Mouse (Mus musculus) spleen, postnatal 36 days (tissue): ENCODE results near the gene Rbck1.
"Not testable (repeated sequence)": the region's sequence is repeated elsewhere in the genome, so short reads cannot be mapped to it uniquely, and the experiment has no call there.

ENCODE experiments used
- DNase-seq, 2 experiments: peaks; one replicate each; pipeline ENCODE4 v3.0.0; 2022; ENCODE audit warnings: low spot score in 2 of 2, mixed read lengths in 1 of 2

Rbck1 gene

GRCm38 (mm10) chr2:152303781-152304180, 28.7 kb downstream of the Rbck1 start:
- DNase-seq = no peak

DNA sequence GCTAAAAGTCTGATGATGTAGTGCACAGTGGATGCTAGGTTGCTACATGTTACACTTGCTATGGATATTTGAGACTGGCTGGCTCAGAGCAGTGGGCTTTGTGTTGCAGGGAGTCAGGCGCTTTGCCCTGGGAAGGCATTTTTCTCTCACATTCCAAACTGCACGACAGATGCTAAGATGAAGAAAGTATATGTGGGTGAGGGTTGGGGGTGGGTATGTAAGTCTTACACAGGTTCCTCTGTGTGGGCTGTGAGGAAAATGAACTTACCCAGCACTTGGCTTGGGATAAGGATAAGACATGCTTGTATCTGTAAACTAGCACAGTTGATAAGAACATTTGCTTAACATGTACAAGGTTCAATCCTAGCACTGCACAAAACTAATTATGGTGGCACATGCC, 29.6 kb downstream of the Rbck1 start:
- no peak for DNase-seq

GRCm38 (mm10) chr2:152294541-152294940, 37.9 kb downstream of the Rbck1 start:
- DNase-seq = no peak

DNA sequence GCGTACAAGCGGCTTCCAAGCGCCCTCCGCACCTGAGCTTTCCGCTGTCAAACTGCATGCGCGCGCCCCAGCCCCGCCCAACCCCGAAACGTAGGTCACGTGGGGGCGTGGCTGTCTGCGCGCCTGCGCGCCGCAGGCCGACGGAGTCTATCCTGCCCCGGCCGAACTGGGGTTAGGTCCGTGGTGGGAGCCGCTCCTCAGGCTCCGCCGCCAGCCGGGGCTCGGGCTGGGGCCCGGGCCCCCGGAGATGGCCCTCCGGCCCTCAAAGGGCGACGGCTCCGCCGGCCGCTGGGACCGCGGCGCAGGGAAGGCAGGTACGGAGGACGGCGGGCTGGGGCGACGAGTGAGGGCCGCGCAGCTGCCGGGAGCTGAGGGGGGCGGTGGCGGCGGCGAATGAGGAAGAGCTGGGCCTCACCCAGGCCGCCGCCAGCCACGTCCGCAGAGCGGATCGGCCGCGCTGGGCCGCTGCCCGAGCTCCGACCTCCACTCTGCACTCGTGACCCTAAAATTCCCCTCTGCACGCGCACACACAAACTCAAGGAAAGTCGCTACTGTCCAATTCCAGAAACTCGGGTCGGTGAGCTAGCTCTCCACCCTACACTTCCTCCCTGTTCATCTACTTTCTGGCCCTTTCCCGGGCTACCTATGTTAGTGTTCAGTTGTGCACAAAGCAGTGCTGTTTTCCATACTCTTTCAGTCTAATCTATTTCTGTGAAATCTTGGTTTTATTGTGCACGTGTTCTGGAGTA, 38.6 kb downstream of the Rbck1 start, which contains the start of gene Tbc1d20:
Tbc1d20 (plus strand) TSS at position 102 of the 749 bp plus-strand sequence.
- DNase-seq = peak; percentile 90 to 92

DNA sequence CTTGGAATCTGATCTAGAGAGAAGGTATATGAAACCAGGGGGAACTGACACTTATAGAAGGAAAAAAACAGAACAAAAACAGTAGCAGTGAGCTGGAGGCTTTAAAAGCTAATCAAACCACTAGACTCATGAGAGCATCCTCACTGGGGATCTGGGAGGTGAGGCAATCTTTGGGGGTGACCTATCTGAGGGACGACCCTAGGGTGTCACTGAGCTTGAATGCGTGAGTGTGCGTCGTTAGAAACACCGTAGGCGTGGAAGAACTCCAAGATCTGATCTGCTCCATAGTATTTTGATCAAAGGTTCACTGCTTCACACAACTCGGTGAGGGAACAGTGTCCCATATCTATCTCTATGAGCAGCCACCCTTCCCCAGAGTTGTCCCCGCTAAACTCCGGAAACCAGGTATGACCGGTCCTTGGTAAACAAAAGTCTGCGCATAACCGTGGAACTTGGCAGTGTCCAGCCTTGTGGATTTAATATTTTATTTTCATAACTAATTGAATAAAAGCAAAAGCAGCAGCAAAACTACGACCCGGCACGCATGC, 39.2 kb downstream of the Rbck1 start:
- no peak for DNase-seq

DNA sequence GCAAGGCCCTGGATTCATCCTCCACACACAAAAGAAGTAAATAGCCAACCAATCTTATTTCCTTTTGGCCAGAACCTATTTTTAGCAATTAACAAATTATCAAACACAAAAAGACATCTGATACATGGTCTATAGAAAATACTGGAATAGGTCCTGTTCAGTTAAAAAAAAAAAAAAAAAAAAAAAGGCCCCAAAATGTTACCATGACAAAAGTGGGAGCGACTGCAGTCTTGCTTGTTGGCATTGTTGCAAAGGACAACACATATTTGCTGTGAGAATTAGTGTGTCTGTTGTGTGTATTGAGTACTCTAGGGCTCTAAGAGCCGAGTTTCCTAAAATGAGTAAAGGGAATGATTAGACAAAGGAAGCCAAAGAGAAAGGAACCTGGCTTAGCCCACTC, 40.0 kb downstream of the Rbck1 start:
- DNase-seq = no peak

DNA sequence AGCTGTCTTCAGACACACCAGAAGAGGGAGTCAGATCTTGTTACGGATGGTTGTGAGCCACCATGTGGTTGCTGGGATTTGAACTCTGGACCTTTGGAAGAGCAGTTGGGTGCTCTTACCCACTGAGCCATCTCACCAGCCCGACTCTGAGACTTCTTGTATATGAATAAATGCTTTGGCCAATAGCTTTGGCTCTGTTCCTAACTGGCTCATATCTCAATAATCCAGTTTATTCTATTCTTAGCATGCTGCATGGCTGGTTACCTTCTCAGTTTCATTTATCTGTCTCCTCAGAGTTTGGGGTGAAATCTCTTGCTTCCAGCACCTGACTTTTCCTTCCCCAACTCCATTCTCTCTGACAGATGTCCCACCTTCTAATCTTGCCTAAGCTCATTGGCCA, 42.8 kb downstream of the Rbck1 start:
- DNase-seq = not testable (repeated sequence)

DNA sequence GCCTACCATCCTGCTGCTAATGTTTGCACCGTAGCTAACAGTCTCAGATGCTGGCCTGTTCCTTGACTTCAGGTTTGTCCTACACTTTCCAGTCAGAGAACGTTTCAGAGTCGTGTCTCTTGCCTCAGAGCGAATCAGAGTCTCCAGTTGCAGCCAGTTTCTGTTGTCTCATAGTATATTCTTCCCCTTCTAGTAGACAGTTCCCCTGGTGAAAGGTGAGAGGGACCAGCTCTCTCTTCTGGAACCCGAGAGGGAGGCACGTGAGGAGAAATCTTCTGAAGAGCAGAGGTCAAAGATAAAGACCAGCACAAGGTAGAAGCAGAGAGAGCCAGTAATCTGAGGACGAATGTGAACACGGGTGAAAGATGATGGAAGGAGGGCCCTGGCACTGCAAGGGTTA, 44.4 kb downstream of the Rbck1 start:
- DNase-seq = no peak

GRCm38 (mm10) chr2:152287560-152287959, 44.9 kb downstream of the Rbck1 start:
- no peak for DNase-seq

- no peak for DNase-seq
Measured at GRCm38 (mm10) chr2:152281407-152281806, 51.0 kb downstream of the Rbck1 start.

- no peak for DNase-seq
Measured at GRCm38 (mm10) chr2:152273639-152274038, 58.8 kb downstream of the Rbck1 start.
